Mouse (Mus musculus) layer of hippocampus, adult 2 months (tissue): ENCODE data around the gene Actl10. TPM values are rescaled to one million over a fixed set of nuclear protein-coding genes. Genes with fewer than 3 reads are reported as not detected.
A peak's percentile ranks its signal among the peaks of the same experiment; 100 is the strongest.

Source experiments
- DNase-seq, 2 experiments: peaks; one replicate each; pipeline ENCODE4 v3.0.0; 2022; ENCODE audit warnings: low spot score in 2 of 2
- H3K27ac ChIP-seq: fragments of 200-600 bp; 2 replicates; pipeline ENCODE4 v1.8.1; 2022
- H3K4me3 ChIP-seq: fragments of 200-600 bp; 2 replicates; pipeline ENCODE4 v1.8.1; 2022; ENCODE audit warnings: mild to moderate bottlenecking
- CTCF ChIP-seq: fragments of 200-600 bp; conservative IDR thresholded peaks from 2 replicates; pipeline ENCODE4 v1.8.1; 2022; ENCODE audit warnings: antibody characterized with exemption, mild to moderate bottlenecking, moderate library complexity
- total RNA-seq, 2 experiments: library from RNA; stranded (reverse); gene quantifications; 2 replicates each; pipeline ENCODE4 v1.2.3; 2021

Actl10 gene
- total RNA-seq, 2 experiments from 2014 or later: not detected

DNA sequence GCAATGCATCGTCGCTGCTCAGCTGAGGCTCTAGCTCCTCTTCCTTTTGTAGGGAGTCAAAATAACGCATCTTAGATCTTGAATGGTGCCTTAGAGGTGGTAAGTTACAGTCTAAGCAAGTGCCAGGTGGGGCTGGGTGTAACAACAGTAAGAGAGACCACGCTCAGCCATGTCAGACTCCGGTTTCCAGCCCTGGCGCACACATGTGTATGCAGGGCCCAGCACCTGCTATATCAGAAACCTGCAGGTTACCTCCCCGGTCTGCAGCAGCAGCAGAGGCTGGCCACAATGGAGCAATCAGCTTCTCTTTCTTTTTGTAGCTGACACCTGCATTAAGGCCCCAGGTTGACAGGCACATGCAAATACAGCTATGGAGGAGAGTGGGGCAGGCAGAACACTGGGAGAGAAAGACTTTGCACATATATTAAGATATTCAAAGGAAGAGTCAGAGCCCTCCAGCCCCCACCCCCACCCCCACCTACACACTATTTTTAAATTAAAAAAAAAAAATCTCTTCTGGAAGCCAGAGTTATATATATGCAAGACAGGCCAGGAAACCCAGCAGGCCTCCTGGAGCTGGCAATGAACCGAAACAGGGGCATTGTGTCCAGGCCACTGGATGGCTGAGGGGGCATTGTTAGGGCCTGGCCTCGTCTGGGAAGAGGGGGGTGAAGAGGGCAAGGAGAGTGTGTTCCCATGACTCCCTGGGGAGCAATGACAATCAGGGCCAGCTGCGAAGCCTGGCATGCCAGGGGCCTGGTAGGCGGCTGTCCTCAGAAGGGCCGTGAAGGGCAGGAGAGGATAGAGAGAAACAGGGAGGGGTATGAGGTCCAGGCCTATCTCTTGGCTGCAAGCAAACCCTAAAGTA is 25.5 kb downstream of the Actl10 start:
- Histone ChIP-seq H3K27ac (no peak overlapping the region), H3K4me3 (no peak overlapping the region)
- no peak for TF ChIP-seq CTCF
- no peak for DNase-seq

DNA sequence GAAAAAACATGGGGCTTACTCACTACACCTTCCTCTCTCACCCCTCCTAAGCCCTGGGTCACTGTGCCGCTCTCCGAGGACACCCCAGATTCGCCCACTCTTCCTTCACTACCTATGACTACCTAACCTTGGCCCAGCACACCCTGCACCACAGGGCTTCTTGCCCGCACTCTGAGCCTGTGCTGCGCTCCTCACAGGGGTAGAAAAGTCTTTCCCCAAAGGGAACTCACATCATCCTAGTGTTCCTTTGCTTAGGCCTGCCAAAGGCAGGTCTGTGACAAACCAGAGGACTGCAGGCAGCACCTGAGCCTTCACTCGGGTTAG is 26.1 kb downstream of the Actl10 start:
- no peak for DNase-seq
- Histone ChIP-seq H3K4me3 (no peak overlapping the region), H3K27ac (no peak overlapping the region)
- TF ChIP-seq CTCF: no peak

- no peak overlapping the region for H3K27ac ChIP-seq
- TF ChIP-seq CTCF: no peak
Observed at GRCm38 (mm10) chr2:154580586-154580985, 29.0 kb downstream of the Actl10 start.

DNA sequence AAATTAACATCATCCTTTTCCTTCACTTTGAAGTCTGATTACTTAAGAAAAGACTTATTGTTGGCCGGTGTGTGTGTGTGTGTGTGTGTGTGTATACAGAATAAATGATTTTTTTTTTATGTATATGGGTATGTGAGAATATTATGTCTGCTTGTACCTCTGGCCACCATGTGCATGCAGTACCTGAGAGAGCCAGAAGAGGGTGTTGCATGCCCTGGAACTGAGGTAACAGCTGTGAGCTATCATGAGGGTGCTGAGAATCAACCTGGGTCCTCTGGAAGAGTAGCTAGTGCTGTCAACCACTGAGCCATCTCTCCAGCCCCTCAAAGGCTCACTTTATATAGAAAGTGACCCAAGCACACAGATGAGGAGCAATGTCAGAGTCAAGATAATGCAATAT is 29.8 kb downstream of the Actl10 start:
- peak; percentile 39 for TF ChIP-seq CTCF
- no peak for DNase-seq
- no peak overlapping the region for H3K27ac ChIP-seq

More at GRCm38 (mm10) chr2:154580586-154580985, 29.0 kb downstream of the Actl10 start:
- H3K4me3 ChIP-seq: no peak overlapping the region
- DNase-seq: no peak

DNA sequence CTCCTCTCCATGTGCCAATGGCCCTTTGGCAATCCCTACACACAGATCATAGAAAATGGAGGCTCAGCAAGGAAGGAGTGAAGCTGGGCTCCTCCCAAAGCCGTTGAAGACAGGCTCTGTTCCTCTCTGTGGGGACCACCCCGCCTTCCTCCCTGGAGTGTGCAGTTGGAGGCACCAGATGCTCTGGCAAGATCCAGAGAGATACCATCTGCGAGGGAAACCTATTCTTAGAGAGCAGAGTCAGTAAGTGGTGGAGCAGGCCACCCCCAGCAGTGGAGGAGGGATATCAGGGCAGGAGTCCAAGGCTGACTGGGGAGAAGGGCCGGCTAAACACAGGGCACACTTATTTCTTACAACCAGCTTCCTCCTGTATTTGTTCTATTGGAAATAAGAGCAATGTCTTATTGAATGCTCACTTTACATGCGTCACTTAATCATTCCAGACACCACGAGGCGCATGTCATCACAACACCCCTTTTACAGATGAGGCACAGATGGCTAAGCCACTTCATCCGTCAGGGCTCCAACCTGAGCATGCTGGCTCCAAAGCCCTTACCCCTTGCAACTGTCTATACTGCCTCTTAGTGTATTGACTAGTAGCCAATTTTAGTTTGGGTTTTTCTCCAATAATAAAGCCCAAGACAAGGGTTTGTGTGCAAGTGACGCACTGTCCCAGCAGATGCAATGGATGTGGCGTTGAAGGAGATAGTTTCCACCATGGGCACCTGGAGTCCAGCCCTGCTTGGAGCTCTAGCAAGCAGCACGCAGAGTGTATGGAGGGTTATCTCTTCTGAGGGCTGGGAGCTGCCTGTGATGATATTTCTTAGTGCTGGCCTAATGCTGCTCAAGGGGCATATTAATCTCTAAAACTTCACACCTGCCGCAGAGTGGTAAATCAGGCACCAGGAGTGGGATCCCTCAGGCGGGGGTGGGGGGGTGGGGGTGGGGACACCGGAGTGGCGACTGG is 32.6 kb downstream of the Actl10 start:
- Histone ChIP-seq H3K4me3 (no peak overlapping the region), H3K27ac (peak overlapping the region; percentile 43; the same call in 1 of the 2 replicates)
- peak; percentile 93 to 94 for DNase-seq
- no peak for TF ChIP-seq CTCF

More for the DNA sequence above, 29.8 kb downstream of the Actl10 start:
- no peak overlapping the region for H3K4me3 ChIP-seq

- no peak for TF ChIP-seq CTCF
- no peak for DNase-seq
- Histone ChIP-seq H3K27ac (peak overlapping the region; percentile 43; the same call in 1 of the 2 replicates), H3K4me3 (no peak overlapping the region)
Observed at GRCm38 (mm10) chr2:154584931-154585601, 33.5 kb downstream of the Actl10 start.

GRCm38 (mm10) chr2:154586405-154586804 is 34.8 kb downstream of the Actl10 start:
- Histone ChIP-seq H3K4me3 (no peak overlapping the region), H3K27ac (no peak overlapping the region)
- DNase-seq: peak in 1 of 2 experiments; percentile 47
- TF ChIP-seq CTCF: peak; percentile 66

DNA sequence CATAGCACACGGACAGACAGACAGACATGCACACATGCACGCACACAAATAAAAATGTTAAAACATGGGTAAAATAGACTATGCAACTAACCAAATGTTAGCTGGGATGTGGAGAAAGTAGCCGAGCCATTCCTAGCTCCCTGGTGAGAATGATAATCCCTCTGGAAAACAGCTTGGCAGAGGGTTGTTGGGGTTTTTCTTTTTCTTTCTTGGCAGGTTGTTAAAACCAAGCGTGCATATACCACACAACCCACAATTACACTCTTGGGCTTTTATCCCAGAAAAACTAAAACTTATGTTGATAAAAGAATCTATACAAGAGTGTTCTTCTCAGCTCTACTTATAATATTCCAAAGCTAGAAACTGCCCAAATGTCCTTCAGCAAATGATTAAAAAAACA is 37.5 kb downstream of the Actl10 start:
- H3K27ac ChIP-seq: no peak overlapping the region
- DNase-seq: no peak
- H3K4me3 ChIP-seq: no peak overlapping the region
- no peak for TF ChIP-seq CTCF

GRCm38 (mm10) chr2:154591239-154591638 is 39.7 kb downstream of the Actl10 start:
- Histone ChIP-seq H3K4me3 (no peak overlapping the region), H3K27ac (no peak overlapping the region)
- TF ChIP-seq CTCF: no peak
- DNase-seq: no peak

DNA sequence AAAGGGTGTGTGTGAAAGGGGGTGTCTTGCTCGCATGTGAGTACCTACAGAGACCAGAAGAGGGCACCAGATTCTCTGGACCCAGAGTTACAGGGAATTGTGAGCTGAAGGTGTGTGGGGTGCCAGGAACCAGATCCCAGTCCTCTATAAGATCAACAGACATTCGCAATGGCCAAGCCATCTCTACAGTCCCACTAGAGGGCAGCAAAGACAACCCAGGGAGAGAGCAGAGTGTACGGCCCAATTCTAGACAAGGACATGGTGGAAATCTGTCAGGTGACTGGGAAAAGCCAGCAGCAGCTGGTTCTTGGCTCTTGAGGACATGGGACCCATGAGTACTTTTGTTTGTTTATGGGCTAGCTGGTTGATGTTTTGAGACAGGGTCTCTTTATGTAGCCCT is 41.4 kb downstream of the Actl10 start:
- Histone ChIP-seq H3K27ac (no peak overlapping the region), H3K4me3 (no peak overlapping the region)
- peak; percentile 75 for TF ChIP-seq CTCF
- no peak for DNase-seq

DNA sequence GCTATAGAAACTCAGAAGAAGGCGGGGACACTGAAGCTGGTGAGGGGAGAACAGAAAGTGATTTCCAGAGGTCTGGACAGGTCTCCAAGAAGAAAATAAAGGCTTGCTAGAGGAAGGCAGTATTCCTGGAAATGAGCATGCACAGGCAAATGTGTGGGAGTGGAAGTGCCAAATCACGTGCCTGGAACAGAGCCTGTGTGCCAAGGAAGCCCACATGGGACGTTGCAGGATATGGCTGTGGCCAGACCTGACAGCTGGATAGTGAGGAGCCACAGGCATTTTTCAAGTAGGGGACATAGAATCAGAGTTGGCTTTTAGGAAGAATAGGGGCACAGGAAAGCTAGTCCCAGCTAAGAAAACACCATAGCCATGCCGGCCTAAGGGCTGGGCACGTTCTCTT is 44.2 kb downstream of the Actl10 start:
- DNase-seq: no peak
- no peak for TF ChIP-seq CTCF
- Histone ChIP-seq H3K27ac (no peak overlapping the region), H3K4me3 (no peak overlapping the region)

DNA sequence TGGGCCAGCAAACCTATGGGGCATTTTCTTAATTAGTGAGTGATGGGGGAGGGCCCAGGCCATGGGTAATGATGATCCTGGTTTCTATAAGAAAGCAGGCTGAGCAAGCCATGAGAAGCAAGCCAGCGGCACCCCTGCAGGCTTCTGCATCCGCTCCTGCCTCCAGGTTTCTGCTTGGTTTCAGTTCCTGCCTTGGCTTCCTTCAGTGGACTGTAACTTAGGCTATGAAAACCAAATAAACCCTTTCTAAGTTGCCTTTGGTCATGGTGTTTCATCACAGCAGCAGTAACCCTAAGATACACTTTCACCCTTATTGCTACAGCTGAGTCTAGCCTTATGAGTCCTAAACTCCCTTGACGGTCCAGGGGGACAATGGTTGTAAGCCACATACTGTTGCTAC is 45.8 kb downstream of the Actl10 start:
- H3K27ac ChIP-seq: no peak overlapping the region
- H3K4me3 ChIP-seq: no peak overlapping the region
- TF ChIP-seq CTCF: no peak
- DNase-seq: no peak

GRCm38 (mm10) chr2:154600586-154600985 is 49.0 kb downstream of the Actl10 start:
- Histone ChIP-seq H3K4me3 (no peak overlapping the region), H3K27ac (no peak overlapping the region)
- peak; percentile 24 for TF ChIP-seq CTCF
- no peak for DNase-seq
